Mouse (Mus musculus) heart, postnatal 14 days (tissue): ENCODE measurements around the gene Ush1c. TPM values are rescaled to one million over a fixed set of nuclear protein-coding genes. Genes with fewer than 3 reads are reported as not detected.
"Not testable (repeated sequence)": the region's sequence is repeated elsewhere in the genome, so short reads cannot be mapped to it uniquely, and the experiment has no call there.

Experiments
- DNase-seq, 2 experiments: peaks; one replicate each; pipeline ENCODE4 v3.0.0; 2021 to 2022
- intact Hi-C: fragments of 180-260 bp; cut with DNase I; formaldehyde crosslinking; loops from one replicate; pipeline ENCODE4 v1.15.1; 2025
- total RNA-seq, 2 experiments: library from RNA; stranded (reverse); gene quantifications; 2 replicates each; pipeline ENCODE4 v1.2.3; 2021

Ush1c gene
- total RNA-seq, 2 experiments from 2014 or later, result 10.7 to 12.8 TPM

DNA sequence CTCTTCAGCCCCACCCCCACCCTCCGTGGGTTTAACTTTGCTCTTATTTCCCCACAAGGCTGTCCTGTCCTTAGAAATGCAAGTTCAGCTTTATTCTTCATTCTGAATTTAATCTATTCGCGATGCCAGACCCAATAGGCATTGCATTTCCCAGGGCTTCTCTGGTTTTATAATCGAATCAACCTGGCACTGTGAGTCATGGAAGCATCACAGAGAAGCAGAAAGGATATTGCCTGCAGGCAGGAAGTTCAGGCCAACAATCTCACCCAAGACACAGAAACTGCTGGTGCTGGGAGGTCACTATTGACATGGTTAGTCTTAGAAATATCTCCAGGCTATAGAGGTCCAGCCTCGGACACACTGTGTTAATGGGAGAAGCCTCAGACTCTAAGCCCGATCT lies 28.0 kb downstream of the Ush1c start:
- DNase-seq, result no peak
- intact Hi-C loops, result no loop called here

DNA sequence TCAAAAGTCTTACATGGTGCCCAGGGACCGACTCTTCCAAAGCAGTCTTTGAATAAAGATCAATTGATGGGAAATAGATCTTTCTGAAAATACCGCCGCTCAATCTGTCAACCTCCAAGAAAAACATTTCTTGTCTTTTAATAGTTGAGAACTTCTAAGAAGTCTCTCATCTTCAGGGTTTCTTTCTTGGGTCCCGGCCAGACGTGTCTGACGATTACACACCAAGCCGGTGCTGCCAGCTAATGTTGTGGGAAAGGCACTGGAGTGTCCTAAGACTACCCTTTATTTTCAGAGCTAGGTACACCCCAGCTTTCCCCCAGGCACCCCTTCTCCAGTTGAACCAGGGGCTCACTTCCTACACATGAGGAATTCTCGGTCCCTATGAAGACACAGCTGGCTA lies 30.2 kb downstream of the Ush1c start:
- DNase-seq, result no peak
- intact Hi-C loops, result loop anchor here (5.0 kb wide), 1 partner anchor 1756 kb away; no protein-coding TSS in a partner anchor

DNA sequence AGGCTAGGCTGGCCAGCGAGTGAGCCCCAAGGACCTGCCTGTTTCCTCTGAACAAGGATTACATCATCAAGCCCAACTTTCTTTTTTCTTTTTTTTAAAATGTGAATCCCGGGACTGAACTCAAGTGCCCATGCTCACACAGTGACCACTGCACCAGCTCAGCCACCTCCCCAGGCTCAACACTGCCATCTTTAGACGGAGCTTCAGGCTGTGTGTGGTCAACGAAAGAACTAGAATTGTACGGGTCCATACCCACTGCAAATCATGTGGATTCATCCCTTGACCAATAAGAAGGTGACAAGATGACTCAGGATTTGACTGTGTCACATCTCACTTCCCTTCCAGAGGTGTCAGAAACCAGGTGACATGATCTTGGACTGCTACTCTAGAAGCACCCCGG lies 33.5 kb downstream of the Ush1c start:
- no peak for DNase-seq
- intact Hi-C loops, result loop anchor here (1.0 to 5.0 kb wide), 2 partner anchors 108 to 1752 kb away; no protein-coding TSS in a partner anchor

DNA sequence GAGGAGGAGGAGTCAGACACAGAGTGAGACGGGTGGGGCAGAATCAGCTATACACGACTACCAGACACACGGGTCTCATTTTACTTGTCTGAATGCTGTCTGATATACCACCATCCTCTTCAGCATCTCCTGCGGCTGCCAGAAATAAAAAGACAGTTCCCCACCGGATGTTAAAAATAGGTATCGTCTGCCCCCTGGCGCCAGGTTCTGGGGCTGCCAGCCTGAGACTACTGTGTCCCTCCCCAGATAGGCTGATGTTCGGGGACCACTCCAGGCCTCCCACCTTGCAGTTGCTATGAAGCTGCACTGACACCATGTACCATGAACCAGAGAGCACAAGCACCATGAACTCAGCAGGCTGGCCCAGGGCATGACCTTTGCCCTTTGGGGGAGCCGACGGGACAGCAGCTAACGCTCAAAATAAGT lies 34.2 kb downstream of the Ush1c start:
- DNase-seq, result peak; percentile 31 to 57
- intact Hi-C loops, result loop anchor here (1.0 kb wide), 1 partner anchor 108 kb away; no protein-coding TSS in a partner anchor

DNA sequence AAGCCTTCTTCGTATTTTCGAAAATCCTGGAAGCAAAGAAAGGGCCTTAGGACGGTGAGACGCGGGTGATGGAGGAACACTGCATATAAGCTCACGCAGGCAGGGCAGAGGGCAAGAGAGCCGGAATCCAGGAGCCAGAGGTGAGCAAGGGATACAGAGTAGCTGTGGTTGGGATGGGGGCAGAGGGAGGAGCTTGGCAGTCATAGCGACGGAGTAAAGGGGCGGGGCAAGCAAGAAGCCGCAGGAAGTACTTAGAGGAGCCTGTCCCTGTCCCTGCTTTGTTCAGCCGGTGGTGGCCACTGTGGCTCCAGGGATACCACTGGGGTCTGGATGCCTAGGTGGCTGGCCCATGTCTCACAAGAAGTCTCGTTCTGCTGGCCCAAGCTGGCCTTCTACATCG lies 36.7 kb downstream of the Ush1c start:
- intact Hi-C loops, result no loop called here

DNA sequence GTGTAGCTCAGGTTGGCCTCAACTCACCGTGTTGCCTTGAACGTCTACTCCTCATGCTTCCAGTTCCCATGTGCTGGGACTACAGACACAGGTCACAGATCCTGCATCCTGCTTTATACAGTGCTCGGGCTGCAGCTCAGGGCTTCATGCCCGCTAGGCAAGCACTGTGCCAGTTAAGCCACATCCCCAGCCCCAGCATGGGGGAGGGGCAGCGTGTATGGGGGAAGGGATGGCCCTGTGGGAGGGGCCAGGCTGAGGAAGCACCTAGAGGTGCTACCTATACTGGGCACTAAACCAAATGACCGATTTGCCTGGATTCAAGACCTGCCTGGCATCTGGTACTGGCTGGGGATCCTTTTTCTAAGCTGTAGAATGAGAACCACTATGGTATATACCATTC lies 38.3 kb downstream of the Ush1c start:
- intact Hi-C loops, result no loop called here
- no peak for DNase-seq

More for the DNA sequence above, 36.7 kb downstream of the Ush1c start:
- no peak for DNase-seq

DNA sequence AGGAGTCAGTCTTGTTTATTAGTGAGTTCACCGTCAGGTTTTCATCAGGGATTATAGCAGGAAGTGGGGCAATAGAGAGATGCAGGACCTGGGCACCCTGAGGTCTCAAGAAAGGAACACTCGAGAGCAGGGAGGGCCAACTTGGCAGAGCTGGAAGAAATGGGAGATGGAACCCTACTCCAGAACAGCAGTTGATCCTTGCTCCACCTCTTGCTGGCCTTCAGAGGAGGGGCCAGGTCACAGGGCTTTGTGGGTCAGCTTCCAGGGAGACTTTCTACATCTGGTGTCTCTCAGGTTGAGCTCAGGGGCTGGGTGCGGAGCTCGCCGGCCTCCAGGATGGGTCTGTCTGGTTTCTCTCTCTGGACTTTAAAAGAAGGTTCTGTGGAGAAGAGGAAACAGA lies 42.9 kb downstream of the Ush1c start:
- DNase-seq, result no peak
- intact Hi-C loops, result no loop called here

DNA sequence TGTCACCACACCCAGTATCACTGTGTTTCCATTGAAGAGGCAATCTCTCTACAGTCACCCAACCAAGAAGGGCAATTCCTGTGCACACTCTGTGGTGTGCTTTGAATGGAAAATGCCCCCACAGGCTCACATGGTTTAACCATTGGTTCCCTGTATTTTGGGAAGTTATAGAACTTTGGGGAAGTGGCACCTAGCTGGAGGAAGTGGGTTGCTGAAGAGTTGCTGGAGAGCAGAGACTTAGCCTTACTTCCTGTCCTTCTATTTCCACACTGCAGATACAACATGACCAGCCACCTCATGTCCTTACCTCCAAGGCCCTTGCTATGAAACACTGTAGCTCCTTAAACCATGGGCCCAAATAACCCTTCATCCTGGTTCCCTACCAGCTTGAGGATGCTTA lies 54.1 kb downstream of the Ush1c start:
- DNase-seq, result no peak
- intact Hi-C loops, result no loop called here

DNA sequence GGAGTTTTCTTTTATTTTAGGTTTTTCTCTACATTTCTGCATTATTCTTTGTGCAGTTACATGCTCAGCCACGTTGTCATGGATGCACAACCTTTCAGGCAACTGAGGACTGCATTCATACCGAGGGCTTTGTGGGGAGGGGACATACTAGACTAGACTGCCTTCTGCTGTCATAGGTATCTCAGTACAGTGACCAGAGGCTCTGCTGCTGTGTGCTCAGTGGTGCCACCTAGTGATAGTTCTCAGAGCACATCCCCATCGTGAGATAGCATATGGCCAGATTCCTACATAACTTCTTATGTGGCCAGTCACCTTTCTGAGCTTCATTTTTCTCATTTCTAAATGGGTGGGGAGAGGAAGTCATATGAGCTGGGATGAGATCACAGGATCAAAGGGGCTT lies 56.7 kb downstream of the Ush1c start:
- intact Hi-C loops, result no loop called here
- DNase-seq, result peak; percentile 45 to 71

DNA sequence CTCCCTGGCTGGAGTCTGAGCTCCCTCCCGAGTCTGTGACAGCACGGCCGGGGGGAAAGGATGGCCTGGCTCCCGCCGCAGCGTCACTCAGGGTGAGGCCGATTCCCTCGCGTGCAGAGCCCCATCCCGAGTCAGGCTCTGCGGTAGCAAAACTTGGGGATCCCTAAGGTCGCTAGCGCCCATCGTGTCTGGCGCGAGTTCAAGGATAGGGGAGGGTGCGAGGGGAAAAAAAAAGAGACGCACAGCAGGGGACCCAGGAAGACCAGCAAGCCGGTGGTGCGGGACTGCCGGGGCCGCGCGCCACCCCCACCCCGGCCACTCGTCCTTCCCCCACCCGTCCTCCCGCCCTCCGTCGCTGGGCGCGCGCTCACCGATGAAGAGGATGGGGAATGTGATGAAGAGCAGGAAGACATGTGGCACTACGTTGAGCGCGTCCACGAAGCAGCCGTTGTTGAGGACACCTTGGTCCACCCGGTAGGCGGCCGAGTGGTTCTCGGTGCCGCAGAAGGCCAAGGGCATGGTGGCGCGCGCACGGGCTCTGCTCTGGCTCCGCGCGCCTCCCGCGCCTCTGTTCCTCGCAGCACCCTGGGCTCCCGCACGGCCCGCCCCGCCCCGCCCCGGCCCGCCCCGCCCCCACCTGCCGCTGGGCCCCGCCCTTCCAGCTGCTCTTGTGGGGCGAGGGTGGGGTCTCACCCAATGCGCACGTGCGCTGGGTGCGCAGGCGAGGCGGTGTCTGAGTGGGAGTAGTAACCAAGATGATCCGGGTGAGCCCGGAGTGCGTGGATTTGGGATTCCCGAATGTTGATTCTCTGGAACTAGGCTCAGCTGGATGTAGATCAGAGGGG lies 58.6 kb downstream of the Ush1c start, which contains the start of gene Abcc8:
Abcc8 (minus strand) TSS at position 603 of the 845 bp plus-strand sequence.
- intact Hi-C loops, result no loop called here
- DNase-seq, result peak in 1 of 2 experiments; percentile 18

DNA sequence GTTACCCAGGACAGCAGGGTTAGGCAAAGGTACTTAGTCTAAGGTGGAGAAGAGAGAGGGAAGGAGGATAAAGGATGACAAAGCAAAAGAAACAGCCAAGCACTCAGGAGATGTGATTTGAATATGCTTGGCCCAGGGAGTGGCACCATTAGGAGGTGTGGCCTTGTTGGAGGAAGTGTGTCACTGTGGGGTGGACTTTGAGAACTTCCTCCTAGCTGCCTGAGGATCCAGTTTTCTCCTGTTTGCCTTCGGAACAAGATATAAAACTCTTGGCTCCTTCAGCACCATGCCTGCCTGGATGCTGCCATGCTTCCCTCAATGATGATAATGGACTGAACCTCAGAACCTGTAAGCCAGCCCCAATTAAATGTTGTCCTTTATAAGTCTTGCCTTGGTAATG lies 69.3 kb downstream of the Ush1c start:
- DNase-seq, intact Hi-C loops: not testable (repeated sequence)

DNA sequence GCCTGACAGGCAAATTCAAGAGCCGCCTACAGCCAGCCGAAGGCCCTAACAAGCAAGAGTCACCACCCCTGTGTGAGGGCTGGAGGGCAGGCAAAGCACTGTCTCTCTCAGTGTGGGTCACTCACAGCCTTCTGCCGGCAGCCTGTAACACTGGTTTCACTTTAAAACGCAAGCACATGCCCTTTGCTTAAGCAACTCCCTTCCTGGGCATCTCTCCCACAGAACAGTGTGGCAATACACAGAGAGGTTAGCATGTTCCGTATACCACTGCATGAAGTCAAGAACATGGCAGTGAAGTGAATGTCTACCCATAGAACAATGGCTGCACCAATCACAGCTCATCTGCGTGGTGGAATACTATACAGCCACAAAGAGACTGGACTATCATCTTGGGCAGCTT lies 69.9 kb downstream of the Ush1c start:
- intact Hi-C loops, result no loop called here
- DNase-seq, result no peak

DNA sequence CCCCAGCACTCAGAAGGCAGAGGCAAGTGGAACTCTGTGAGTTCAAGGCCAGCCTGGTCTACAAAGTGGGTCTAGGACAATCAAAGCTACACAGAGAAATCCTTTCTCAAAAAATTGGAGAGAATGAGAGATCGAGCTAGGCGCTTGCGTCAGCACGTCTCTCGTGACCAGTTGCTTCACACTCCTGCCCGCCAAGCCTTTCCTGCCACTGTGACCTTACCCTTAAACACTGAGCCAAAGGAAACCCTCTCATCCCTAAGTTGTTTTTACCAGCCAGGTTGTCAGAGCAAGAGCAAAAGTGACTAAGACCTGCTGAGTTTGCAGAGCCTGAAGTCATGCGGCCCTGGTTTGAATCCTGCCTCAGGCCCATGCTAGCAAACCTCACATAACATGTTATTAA lies 70.4 kb downstream of the Ush1c start:
- intact Hi-C loops, result no loop called here
- DNase-seq, result no peak

DNA sequence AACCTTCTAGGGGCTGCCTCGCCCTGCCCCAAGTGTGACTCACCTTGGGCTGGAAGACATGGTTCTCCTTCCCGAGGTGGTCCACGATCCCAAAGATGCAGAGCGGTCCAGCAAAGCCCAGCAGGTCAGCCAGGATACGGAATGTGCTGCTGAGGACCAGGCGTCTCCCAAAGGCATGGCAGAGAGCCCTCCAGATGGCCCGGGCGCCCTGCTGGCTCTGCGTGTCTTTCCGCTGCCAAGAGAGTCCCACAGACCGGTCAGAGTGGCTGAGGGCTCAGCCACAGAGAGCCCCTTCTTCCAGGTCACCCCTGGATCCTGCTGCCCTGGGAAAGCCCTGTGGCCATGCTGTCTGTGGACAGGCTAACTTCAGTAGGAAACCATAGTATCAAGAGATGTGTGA lies 72.4 kb downstream of the Ush1c start:
- intact Hi-C loops, result no loop called here

DNA sequence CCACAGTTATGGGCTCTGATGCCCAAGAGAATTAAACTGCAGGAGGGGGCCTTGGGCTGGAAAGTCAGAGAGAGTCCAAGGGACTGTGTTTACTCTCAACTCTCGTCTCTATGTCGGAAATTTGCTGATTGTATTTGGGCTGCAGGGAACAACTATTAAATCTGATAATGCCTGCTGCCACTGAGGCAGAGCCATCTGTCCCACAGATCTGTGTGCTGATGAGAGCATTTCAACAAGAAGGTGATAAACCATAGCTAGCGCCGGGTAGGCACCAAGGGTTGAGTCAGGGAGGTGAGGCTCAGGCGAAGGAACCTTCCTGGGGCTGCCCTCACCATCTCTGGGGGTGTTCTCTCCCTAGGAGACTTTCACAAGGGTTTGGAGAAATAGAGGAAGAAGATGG lies 75.6 kb downstream of the Ush1c start:
- no peak for DNase-seq
- intact Hi-C loops, result no loop called here

More for the DNA sequence above, 72.4 kb downstream of the Ush1c start:
- DNase-seq, result no peak

DNA sequence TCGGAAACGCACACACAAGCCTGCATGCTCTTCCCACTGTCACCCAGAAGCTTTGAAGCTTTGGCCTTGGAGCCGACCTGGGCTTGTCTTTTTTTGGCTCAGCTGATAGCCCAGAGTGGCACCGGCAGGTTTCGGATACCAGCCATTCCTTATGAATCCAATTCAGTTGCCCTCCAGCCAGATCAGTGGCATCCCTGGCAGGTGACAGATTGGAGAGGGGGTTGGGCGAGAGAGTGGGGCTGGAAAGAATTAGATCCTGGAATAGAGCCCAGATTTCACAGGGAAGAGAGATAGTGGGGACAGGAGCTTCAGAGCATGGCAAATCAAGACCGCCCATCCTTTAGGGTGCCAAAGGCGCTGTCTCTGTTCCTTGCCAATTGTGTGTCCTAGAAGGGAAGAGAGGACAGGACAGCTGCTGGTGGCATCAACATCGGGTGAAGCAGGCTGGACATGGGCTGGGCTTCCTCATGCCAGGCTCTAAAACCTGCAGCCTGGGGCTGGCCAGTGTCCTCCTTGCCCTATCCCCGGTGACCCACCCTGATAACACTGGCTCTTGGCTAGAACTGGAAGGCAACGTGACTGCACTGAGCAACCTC lies 76.1 kb downstream of the Ush1c start:
- intact Hi-C loops, result no loop called here
- peak; percentile 46 to 77 for DNase-seq

DNA sequence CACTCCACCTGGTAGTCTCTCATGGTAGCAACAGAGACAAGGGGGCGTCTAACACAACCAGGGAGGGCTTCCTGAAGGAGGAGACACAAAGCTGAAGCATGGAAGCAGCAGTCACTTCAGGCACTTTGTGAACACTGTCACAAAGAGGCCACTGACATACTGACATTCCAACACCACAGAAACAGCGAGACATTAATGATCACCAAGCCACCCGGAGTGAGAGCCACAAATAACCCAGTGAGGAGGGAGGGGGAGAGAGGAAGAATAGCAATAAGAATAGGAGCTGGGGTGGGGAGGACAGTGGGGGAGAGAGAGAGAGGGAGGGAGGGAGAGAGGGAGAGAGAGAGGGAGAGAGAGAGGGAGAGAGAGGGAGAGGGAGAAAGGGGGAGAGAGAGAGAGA lies 76.7 kb downstream of the Ush1c start:
- intact Hi-C loops, result no loop called here
- no peak for DNase-seq

DNA sequence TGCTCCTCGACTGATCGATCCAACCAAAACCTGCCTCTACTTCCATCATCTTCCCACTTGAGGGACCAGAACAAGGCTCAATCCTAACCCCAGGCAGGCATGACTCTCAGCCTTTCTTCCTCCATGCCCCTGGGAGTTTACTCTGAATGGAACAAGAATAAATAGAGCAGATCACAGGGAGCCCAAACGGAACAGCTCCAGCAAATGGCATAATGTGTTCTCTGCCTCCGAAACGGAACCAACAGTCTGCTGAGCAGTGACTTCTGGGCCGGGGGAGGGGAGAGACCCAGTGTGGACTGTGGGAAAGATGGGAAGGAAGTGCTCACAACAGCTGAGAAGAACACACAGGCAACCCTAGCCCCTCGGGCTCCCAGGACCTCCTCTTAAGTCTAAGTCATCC lies 80.6 kb downstream of the Ush1c start:
- intact Hi-C loops, result no loop called here
- no peak for DNase-seq

DNA sequence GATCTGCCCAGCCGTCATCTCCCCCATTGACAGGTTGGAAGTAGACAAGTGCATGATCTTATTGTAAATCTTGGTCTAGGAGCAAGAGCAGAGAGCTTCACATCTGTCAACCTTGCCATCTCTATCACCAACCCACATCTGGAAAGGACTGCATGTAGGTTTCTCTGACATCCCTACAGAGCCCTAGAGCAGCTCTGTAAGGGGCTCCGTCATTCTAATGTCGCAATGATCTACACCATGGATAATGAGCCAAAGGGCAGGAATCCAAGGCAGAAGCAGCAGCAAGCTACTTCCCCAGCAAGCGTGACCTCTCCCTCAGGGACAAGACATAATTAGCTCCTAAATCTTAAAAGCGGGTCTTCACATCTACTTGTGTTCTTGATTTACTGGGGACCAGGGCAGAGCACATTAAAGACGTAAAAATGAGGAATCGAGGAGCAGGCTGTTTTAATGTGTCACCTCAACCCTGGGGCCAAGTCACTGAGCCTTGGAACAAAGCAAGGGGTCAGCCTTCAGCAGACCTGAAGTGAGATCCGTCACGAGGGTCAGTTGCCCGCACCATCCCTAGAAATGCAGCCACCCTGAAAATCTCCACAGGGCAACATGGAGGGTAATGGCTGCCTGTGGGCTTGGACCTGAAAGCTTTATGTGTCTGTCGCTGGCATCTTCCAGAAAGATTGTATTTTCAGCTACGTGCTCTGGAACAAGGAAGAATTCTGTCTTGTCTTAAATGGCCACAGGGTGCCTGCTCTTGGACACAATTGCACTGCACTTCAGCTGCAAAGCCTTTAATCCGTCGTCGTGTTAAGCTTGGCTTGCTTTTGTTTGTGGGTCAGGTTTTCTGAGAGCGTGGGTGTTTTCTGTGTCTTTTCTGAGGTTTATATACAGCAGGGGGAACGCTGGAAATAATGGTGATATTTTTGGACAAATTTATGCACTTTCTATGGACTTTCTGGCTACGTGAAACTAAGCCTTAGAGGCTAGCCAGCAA lies 83.5 kb downstream of the Ush1c start:
- intact Hi-C loops, result no loop called here
- DNase-seq, result no peak

DNA sequence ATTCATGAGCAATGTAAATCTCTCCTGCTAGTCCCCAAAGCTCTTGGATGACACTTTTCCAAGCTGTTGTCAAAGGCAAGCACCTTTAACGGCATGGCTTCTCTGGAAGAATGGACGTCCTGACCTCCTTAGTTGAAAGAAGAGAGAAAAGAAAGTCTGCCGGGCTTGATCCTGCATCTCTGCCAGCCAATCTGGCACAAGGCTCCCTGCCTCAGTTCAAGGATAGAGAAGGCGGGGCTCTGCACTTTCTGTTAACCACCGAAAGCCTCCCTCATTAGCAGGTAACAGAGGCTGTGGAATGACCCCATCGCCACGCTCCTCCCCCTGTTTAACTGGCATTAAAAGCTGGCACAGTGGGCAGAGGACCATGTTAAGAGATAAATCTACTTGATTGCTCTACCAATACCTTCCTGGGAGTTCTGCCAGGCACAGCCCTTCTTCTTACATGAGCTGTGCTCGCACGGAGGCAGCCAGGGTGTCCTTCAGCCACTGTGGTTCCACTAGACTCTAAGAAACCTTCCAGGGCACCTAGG lies 85.4 kb downstream of the Ush1c start:
- DNase-seq, result peak in 1 of 2 experiments; percentile 26
- intact Hi-C loops, result no loop called here
